Mouse (Mus musculus) heart, adult 2 months (tissue): Measurements from ENCODE around the gene Irf2.

Experiments used
- CTCF ChIP-seq: fragments of 200-600 bp; IDR thresholded peaks from 2 replicates; pipeline ENCODE4 v1.8.1; 2022; ENCODE audit warnings: antibody characterized with exemption, mild to moderate bottlenecking, moderate library complexity
- EP300 ChIP-seq: fragments of 200-500 bp; IDR thresholded peaks from 2 replicates; pipeline ENCODE4 v1.6.1; 2011; ENCODE audit warnings: low read depth, low read length, control low read depth; ENCODE audit not compliant: insufficient read depth
- POLR2A ChIP-seq: fragments of 200-500 bp; IDR thresholded peaks from 2 replicates; pipeline ENCODE4 v1.6.1; 2011; ENCODE audit warnings: mild to moderate bottlenecking, low read depth, low read length, control low read depth; ENCODE audit not compliant: insufficient read depth

DNA sequence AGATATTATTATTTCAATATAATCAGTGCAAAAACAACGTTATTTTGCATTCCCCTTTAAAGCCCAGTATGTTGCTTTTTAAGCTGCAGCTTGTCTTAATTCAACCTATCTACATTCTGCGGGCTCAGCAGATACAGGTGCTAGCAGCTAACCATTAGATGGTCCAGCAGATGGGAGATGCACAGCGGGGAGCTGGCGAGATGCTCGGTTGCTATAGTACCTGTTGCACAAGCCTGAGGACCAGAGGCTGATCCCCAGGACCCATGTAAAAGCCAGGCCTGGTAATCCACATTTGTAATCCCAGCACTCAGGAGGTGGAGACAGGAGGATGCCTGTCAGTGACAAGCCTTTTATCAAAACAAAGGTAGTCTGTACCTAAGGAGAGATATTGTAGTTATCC, 10.5 kb downstream of the Irf2 start:
- TF ChIP-seq EP300 (no peak), CTCF (no peak), POLR2A (no peak)
